Mouse (Mus musculus): ENCODE results near the gene Cst13. TPM values are rescaled to one million over a fixed set of nuclear protein-coding genes. Genes with fewer than 3 reads are reported as not detected.

The Cst13 gene
- polyA plus RNA-seq, 1 experiment = not detected

DNA sequence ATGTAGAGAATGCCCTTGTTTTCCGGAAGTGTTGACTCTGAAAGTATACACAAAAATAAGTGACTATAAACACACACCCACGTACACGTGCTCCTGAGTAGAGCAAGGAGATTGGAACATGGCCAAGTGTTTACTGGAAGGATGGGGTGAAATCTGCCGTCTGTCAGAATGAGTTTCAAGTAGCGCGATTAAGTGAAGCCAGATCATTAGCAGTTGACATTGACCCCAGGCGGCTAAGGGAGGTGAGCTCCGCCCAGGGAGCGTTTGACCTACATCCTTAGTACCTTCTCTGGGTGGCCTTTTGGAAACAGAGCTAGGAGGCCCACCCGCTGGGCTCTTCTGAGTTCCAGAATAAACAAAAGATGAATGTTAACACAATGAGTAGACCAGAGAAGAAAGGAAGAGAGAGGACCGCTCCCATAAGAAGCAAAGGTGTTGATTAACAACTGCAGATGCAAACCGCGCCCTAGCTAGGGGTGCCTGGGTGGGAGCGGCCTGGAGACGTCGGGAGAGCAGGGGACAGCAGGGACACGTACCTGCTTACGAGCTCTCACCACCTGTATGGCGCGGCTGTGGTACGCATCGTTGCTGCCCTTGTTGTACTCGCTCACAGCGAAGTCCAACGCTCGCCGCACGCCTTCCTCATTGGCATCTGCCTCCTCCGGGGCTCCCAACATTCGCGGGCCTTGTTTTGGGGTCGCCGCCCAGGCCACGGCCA is 54.9 kb downstream of the Cst13 start:
- DNase-seq (ENCODE audit: low read depth) = no peak

DNA sequence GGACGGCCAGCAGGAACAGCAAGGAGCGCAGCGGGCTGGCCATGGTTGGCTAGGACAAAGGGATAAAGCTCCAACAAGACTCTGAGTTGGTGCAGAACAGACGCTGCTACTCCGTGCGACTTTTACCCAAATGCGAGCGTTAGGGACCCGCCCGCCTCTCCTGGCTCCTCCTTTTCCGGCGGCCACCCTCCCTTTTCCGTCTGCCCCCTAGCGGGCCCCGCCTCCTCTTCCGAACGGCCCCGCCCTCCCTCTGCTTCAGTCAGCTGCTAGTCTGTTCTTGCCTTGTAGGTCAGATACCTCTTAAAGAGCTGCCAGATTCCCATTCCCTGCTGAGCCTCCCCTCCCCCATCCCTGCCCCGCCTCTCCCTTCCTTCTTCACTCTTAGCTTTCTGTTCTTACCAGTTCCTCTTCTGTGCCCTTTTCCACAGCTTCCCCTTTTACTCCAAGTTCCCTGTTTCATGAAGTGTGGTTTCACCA is 55.5 kb downstream of the Cst13 start, which contains the start of gene Cst3:
TSS of gene Cst3 (minus strand) at position 358 of the 477 bp plus-strand sequence.
- DNase-seq (ENCODE audit: low read depth) = no peak

DNA sequence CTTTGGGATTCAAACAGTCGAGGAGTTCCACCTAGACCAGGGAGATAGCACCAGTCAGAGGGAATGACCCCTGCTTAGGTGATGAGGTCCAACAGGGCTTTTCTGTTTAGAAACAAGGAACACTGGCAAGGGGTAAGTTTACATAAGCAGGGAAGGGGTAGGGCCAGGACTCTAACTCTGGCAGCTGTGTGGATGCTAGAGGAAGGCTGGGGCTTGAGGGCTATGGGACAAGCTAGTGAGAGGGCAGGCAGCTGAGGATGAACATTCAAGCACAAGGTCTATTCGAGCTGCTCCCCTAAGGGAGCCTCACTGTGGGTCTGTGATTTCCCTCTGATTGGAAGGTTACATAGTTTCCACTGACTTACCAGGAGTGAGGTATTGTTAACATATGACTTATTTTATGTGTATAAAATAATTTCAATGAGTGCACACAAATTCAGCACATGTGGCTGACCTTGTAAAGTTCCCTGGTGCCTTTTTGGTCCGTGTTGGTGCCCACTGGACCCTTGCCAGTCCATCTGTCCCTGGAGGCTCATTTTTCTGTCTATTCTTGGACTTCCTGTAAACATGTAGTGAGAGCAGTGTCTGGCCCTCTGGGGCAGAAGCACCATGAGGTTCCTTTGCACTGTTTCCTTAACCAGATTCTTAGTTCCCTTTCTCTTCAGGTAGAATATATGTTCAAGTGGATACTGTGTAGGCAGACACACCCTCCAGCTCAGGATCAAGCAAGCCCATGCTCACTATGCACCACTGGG is 57.3 kb downstream of the Cst13 start:
- no peak for DNase-seq (ENCODE audit: low read depth)

DNA sequence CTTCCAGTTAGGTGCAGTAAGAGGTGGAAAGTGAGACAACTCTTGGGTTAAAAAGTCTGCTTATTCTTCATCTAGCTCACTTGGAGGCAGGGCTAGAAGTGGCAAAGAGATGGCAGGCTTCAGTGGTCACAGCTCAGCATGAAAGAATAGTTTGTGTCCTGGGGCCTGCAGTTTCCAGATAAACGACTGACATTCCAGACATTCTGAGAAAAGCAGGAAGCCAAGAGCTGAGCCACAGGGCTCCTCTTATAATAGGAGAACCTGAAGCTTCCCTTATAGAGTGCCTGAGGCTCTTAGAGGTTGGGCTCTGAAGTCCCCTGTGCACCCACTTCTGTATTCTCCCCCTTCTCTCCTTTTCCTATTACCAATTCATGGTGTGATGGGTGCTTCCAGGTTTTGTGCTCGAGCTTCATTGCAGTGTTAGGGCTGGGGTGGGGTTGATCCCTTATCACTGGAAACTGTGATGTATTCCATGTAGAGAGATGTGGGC is 58.8 kb downstream of the Cst13 start:
- no peak for DNase-seq (ENCODE audit: low read depth)

DNA sequence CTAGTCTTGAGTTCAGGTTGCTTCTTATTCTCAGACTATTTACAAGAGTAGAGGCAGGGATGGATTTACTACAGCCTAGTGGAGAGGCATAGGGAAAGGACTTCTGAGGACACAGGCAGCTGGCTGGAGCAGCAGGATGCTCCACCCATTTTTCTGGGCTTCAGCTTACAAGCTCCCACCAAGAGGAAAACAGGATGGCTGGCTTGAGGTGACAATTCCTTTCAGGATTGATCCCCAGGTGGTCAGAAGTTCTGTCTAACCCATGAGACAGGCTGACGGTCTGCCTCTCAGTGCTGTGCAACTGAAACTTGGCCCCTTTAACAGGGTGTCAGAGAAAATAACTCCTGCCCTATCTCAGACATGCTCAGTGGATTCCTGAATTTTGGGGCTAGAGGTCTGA is 59.3 kb downstream of the Cst13 start:
- DNase-seq (ENCODE audit: low read depth) = no peak

Other genes with a start within 250 kb of the Cst13 start
- 22.4 and 24.8 TPM in 2 replicates for gene Nxt1, start 147.5 kb upstream of the Cst13 start, polyA plus RNA-seq (2012; rRNA removed)
- 14.4 and 14.5 TPM in 2 replicates for gene Gzf1, start 139.1 kb upstream of the Cst13 start, polyA plus RNA-seq (2012; rRNA removed)
- gene Napb, start 87.6 kb upstream of the Cst13 start, polyA plus RNA-seq (2012; rRNA removed) = 1.3 and 1.5 TPM in 2 replicates
- 0.61 and 0.71 TPM in 2 replicates for gene Cstl1, start 69.7 kb upstream of the Cst13 start, polyA plus RNA-seq (2012; rRNA removed)
- gene Cst11, start 48.6 kb upstream of the Cst13 start, polyA plus RNA-seq (2012; rRNA removed) = 655 and 970 TPM in 2 replicates
- gene 8030411F24Rik, start 38.1 kb upstream of the Cst13 start, polyA plus RNA-seq (2012; rRNA removed) = 0.60 TPM in 1 of 2 replicates, not detected in the other
- 188 and 311 TPM in 2 replicates for gene Cst12, start 30.7 kb upstream of the Cst13 start, polyA plus RNA-seq (2012; rRNA removed)
- gene Cst8, start 21.3 kb upstream of the Cst13 start, polyA plus RNA-seq (2012; rRNA removed) = 550 and 654 TPM in 2 replicates
- 0.24 TPM in 1 of 2 replicates, not detected in the other for gene Cst9, start 15.1 kb downstream of the Cst13 start, polyA plus RNA-seq (2012; rRNA removed)
- gene 9230104L09Rik, start 45.0 kb downstream of the Cst13 start, polyA plus RNA-seq (2012; rRNA removed) = 2,481 and 2,782 TPM in 2 replicates
- gene Cst3, start 55.6 kb downstream of the Cst13 start, polyA plus RNA-seq (2012; rRNA removed) = 1,716 and 1,883 TPM in 2 replicates
- gene Gm1330, start 183.2 kb downstream of the Cst13 start, polyA plus RNA-seq (2012; rRNA removed) = not detected in 2 replicates
- not detected in 2 replicates for gene Gm10750, start 197.2 kb downstream of the Cst13 start, polyA plus RNA-seq (2012; rRNA removed)

Measured in gonadal fat pad, adult 2 months (tissue).